Mouse (Mus musculus) C2C12 (cell line): ENCODE data around the gene Shkbp1.
A peak's percentile ranks its signal among the peaks of the same experiment; 100 is the strongest.

Experiments used
- CEBPB ChIP-seq: IDR thresholded peaks from one replicate; pipeline ENCODE4 v1.6.1; 2011; ENCODE audit warnings: low read depth, mild to moderate bottlenecking, control low read depth, moderate library complexity
- CTCF ChIP-seq: IDR thresholded peaks from one replicate; pipeline ENCODE4 v1.5.1; 2011; ENCODE audit not compliant: control insufficient read depth, insufficient read depth, insufficient read length
- FOSL1 ChIP-seq: IDR thresholded peaks from one replicate; pipeline ENCODE4 v1.8.0; 2011; ENCODE audit warnings: mild to moderate bottlenecking, low read length; ENCODE audit not compliant: poor library complexity, insufficient read depth, severe bottlenecking
- MAX ChIP-seq: IDR thresholded peaks from one replicate; pipeline ENCODE4 v1.6.1; 2011; ENCODE audit warnings: mild to moderate bottlenecking, control low read depth
- MYOD1 ChIP-seq: IDR thresholded peaks from one replicate; pipeline ENCODE4 v1.6.1; 2011; ENCODE audit warnings: low read depth; ENCODE audit not compliant: control insufficient read depth, insufficient read length
- MYOG ChIP-seq: IDR thresholded peaks from one replicate; pipeline ENCODE4 v1.6.1; 2011; ENCODE audit not compliant: control insufficient read depth, insufficient read length; ENCODE audit errors: extremely low read depth
- USF1 ChIP-seq: IDR thresholded peaks from one replicate; pipeline ENCODE4 v1.6.1; 2011; ENCODE audit warnings: low read depth, mild to moderate bottlenecking, control low read depth, moderate library complexity

- no peak for TF ChIP-seq CTCF
- TF ChIP-seq MYOD1, result no peak
- TF ChIP-seq MAX, result no peak
- no peak for TF ChIP-seq FOSL1
- no peak for TF ChIP-seq CEBPB
- no peak for TF ChIP-seq MYOG
- TF ChIP-seq USF1, result peak; percentile 72
Observed at GRCm38 (mm10) chr7:27361283-27361946, 5.6 kb upstream of the Shkbp1 start.
